ENCODE assay signal across 8 mouse cellular contexts in genomic region chr8:71633981-71634667, GRCm38 (mm10). TPM values are rescaled to one million over a fixed set of nuclear protein-coding genes. Genes with fewer than 3 reads are reported as not detected.
DNase-seq lines count a peak whose midpoint lies in the region; ATAC-seq and TF ChIP-seq lines count a peak whose summit lies in the region.

No protein-coding gene starts in this region.

- DNase-seq in cerebellum, postnatal 14 days: peak; percentile 50 to 65
- DNase-seq in cerebellum, postnatal 36 days: no peak
- DNase-seq in adrenal gland, postnatal 14 days: peak; percentile 83
- DNase-seq in forebrain, postnatal 0 days: peak; percentile 76
- DNase-seq in lung, adult 2 months: peak; percentile 63
- DNase-seq in right cerebral cortex, postnatal 4 days: no peak

- no peaks in the 10 kb centered on the region for H3K27me3 ChIP-seq in forebrain, postnatal 0 days (ENCODE audit: insufficient read depth, low read length)
- H3K27me3 ChIP-seq in intestine, postnatal 0 days (replicated peaks; ENCODE audit: control insufficient read depth, insufficient read depth, low read length): peaks cover 19% of the 10 kb centered on the region
- peaks cover 32% of the 10 kb centered on the region for H3K27me3 ChIP-seq in neural tube, embryonic 15.5 days (replicated peaks)

- H3K4me2 ChIP-seq in forebrain, postnatal 0 days (ENCODE audit: low read depth): no peak overlapping the region
- peak overlapping the region; percentile 49 for H3K4me2 ChIP-seq in intestine, postnatal 0 days (replicated peaks; ENCODE audit: low read depth)
- peak overlapping the region; percentile 40 for H3K4me2 ChIP-seq in neural tube, embryonic 15.5 days

- no peak overlapping the region for H3K27ac ChIP-seq in forebrain, postnatal 0 days (ENCODE audit: low read depth, low read length)
- H3K27ac ChIP-seq in intestine, postnatal 0 days (ENCODE audit: low read depth, low read length): no peak overlapping the region
- peak overlapping the region; percentile 23; the same call in 1 of the 2 replicates for H3K27ac ChIP-seq in neural tube, embryonic 15.5 days (replicated peaks)

- H3K4me1 ChIP-seq in forebrain, postnatal 0 days (ENCODE audit: insufficient read depth): peaks cover under 1% of the 10 kb centered on the region; the same call in 1 of the 2 replicates
- peaks cover 10% of the 10 kb centered on the region for H3K4me1 ChIP-seq in intestine, postnatal 0 days (replicated peaks; ENCODE audit: control insufficient read depth, insufficient read depth, low read length)
- peaks cover 6% of the 10 kb centered on the region; the same call in 1 of the 2 replicates for H3K4me1 ChIP-seq in lung, adult 2 months (ENCODE audit: control insufficient read depth, insufficient read depth, low read length)
- H3K4me1 ChIP-seq in neural tube, embryonic 15.5 days: peaks cover 20% of the 10 kb centered on the region

- no peaks in the 10 kb centered on the region for H3K9me3 ChIP-seq in forebrain, postnatal 0 days (ENCODE audit: low read length)
- no peaks in the 10 kb centered on the region for H3K9me3 ChIP-seq in intestine, postnatal 0 days (ENCODE audit: control insufficient read depth)
- no peaks in the 10 kb centered on the region for H3K9me3 ChIP-seq in neural tube, embryonic 15.5 days (replicated peaks)

- WGBS in forebrain, postnatal 0 days: 5% methylated on average over 26 of the region's 26 CpGs
- WGBS in intestine, postnatal 0 days: 2% methylated on average over 26 of the region's 26 CpGs
- 4% methylated on average over 26 of the region's 26 CpGs for WGBS in lung, adult 2 months
- WGBS in neural tube, embryonic 15.5 days: 5% methylated on average over 26 of the region's 26 CpGs

- ATAC-seq in forebrain, postnatal 0 days: peak; percentile 68
- ATAC-seq in intestine, postnatal 0 days: peak; percentile 25; the same call in 1 of the 2 replicates
- ATAC-seq in neural tube, embryonic 15.5 days (ENCODE audit: low FRiP score): 0 out of 2 replicates have a peak, but pooled peaks have one; percentile 22

- H3K36me3 ChIP-seq in forebrain, postnatal 0 days (ENCODE audit: insufficient read depth): peaks cover 45% of the 10 kb centered on the region
- H3K36me3 ChIP-seq in intestine, postnatal 0 days (ENCODE audit: control insufficient read depth, insufficient read depth): no peaks in the 10 kb centered on the region
- H3K36me3 ChIP-seq in neural tube, embryonic 15.5 days: peaks cover 38% of the 10 kb centered on the region

- no peak overlapping the region for H3K9ac ChIP-seq in forebrain, postnatal 0 days
- H3K9ac ChIP-seq in intestine, postnatal 0 days (ENCODE audit: low read depth, low read length): no peak overlapping the region
- 0 out of 2 replicates have a peak overlapping the region, but pooled peaks have one; percentile 20 for H3K9ac ChIP-seq in neural tube, embryonic 15.5 days (replicated peaks)

- H3K4me3 ChIP-seq in forebrain, postnatal 0 days (ENCODE audit: low read depth, low read length): no peak overlapping the region
- no peak overlapping the region for H3K4me3 ChIP-seq in intestine, postnatal 0 days (ENCODE audit: low read depth, low read length)
- H3K4me3 ChIP-seq in lung, adult 2 months (replicated peaks; ENCODE audit: extremely low read depth, low read depth, low read length): no peak overlapping the region
- H3K4me3 ChIP-seq in neural tube, embryonic 15.5 days (replicated peaks): no peak overlapping the region

- no peak for TF ChIP-seq POLR2A in lung, adult 2 months (IDR thresholded peaks at IDR 0.05; ENCODE audit: borderline replicate concordance, extremely low read depth, low read depth, low read length)

- no peak for TF ChIP-seq CTCF in forebrain, postnatal 0 days (IDR thresholded peaks at IDR 0.05; ENCODE audit: low read depth)
- TF ChIP-seq CTCF in intestine, postnatal 0 days (IDR thresholded peaks at IDR 0.05; ENCODE audit: low read depth): no peak
- TF ChIP-seq CTCF in lung, adult 2 months (IDR thresholded peaks at IDR 0.05; ENCODE audit: insufficient read depth, low read length): no peak

RNA-seq across cellular contexts. Expression of gene Colgalt1, which starts 23.3 kb away (rescaled TPM):
- total RNA-seq in adrenal gland, postnatal 14 days (2021): 60.0 and 62.0 TPM in 2 replicates
- total RNA-seq in forebrain, postnatal 0 days (2014; rRNA removed): 84.3 and 85.6 TPM in 2 replicates
- 58.4 and 59.6 TPM in 2 replicates for polyA plus RNA-seq in forebrain, postnatal 0 days (2015; fragmentation: Nextera tagmentation; extraction: Ambion mirVana)
- polyA plus RNA-seq in intestine, postnatal 0 days (2015; fragmentation: Nextera tagmentation; extraction: Ambion mirVana): 43.3 and 44.5 TPM in 2 replicates
- polyA plus RNA-seq in lung, adult 2 months (2012; rRNA removed): 172 and 200 TPM in 2 replicates
- 73.4 and 76.9 TPM in 2 replicates for polyA plus RNA-seq in neural tube, embryonic 15.5 days (2015; fragmentation: Nextera tagmentation; extraction: Ambion mirVana)

RNA-seq across cellular contexts. Expression of gene Fam129c, which starts 36.7 kb away (rescaled TPM):
- 2.6 and 6.2 TPM in 2 replicates for total RNA-seq in adrenal gland, postnatal 14 days (2021)
- 3.4 and 11.1 TPM in 2 replicates for total RNA-seq in forebrain, postnatal 0 days (2014; rRNA removed)
- polyA plus RNA-seq in forebrain, postnatal 0 days (2015; fragmentation: Nextera tagmentation; extraction: Ambion mirVana): 2.0 and 2.8 TPM in 2 replicates
- polyA plus RNA-seq in intestine, postnatal 0 days (2015; fragmentation: Nextera tagmentation; extraction: Ambion mirVana): 0.47 and 0.77 TPM in 2 replicates
- 4.8 and 5.4 TPM in 2 replicates for polyA plus RNA-seq in lung, adult 2 months (2012; rRNA removed)
- 8.4 and 10.2 TPM in 2 replicates for polyA plus RNA-seq in neural tube, embryonic 15.5 days (2015; fragmentation: Nextera tagmentation; extraction: Ambion mirVana)

RNA-seq across cellular contexts. Expression of gene Unc13a, which starts 37.4 kb away (rescaled TPM):
- total RNA-seq in adrenal gland, postnatal 14 days (2021): 7.2 and 7.7 TPM in 2 replicates
- 84.8 and 89.2 TPM in 2 replicates for total RNA-seq in forebrain, postnatal 0 days (2014; rRNA removed)
- polyA plus RNA-seq in forebrain, postnatal 0 days (2015; fragmentation: Nextera tagmentation; extraction: Ambion mirVana): 14.2 and 18.8 TPM in 2 replicates
- polyA plus RNA-seq in intestine, postnatal 0 days (2015; fragmentation: Nextera tagmentation; extraction: Ambion mirVana): 0.60 and 0.72 TPM in 2 replicates
- polyA plus RNA-seq in lung, adult 2 months (2012; rRNA removed): 0.25 and 0.32 TPM in 2 replicates
- 18.1 and 22.2 TPM in 2 replicates for polyA plus RNA-seq in neural tube, embryonic 15.5 days (2015; fragmentation: Nextera tagmentation; extraction: Ambion mirVana)

RNA-seq across cellular contexts. Expression of gene Jak3, which starts 42.0 kb away (rescaled TPM):
- total RNA-seq in adrenal gland, postnatal 14 days (2021): 17.4 and 21.4 TPM in 2 replicates
- total RNA-seq in forebrain, postnatal 0 days (2014; rRNA removed): 5.2 and 7.3 TPM in 2 replicates
- polyA plus RNA-seq in forebrain, postnatal 0 days (2015; fragmentation: Nextera tagmentation; extraction: Ambion mirVana): 2.8 and 4.4 TPM in 2 replicates
- 5.7 and 6.8 TPM in 2 replicates for polyA plus RNA-seq in intestine, postnatal 0 days (2015; fragmentation: Nextera tagmentation; extraction: Ambion mirVana)
- polyA plus RNA-seq in lung, adult 2 months (2012; rRNA removed): 56.6 and 72.7 TPM in 2 replicates
- 7.4 and 11.5 TPM in 2 replicates for polyA plus RNA-seq in neural tube, embryonic 15.5 days (2015; fragmentation: Nextera tagmentation; extraction: Ambion mirVana)

RNA-seq across cellular contexts. Expression of gene Pgls, which starts 42.1 kb away (rescaled TPM):
- 212 and 250 TPM in 2 replicates for total RNA-seq in adrenal gland, postnatal 14 days (2021)
- total RNA-seq in forebrain, postnatal 0 days (2014; rRNA removed): 248 and 264 TPM in 2 replicates
- 262 and 318 TPM in 2 replicates for polyA plus RNA-seq in forebrain, postnatal 0 days (2015; fragmentation: Nextera tagmentation; extraction: Ambion mirVana)
- 152 and 154 TPM in 2 replicates for polyA plus RNA-seq in intestine, postnatal 0 days (2015; fragmentation: Nextera tagmentation; extraction: Ambion mirVana)
- 140 TPM in 2 replicates for polyA plus RNA-seq in lung, adult 2 months (2012; rRNA removed)
- polyA plus RNA-seq in neural tube, embryonic 15.5 days (2015; fragmentation: Nextera tagmentation; extraction: Ambion mirVana): 223 and 232 TPM in 2 replicates

Comparison
In these comparisons a context has a peak if more than half of its experiments do, and no peak if none do; other contexts are left out.
1. DNase-seq: peak in cerebellum, postnatal 14 days (2 of 2), adrenal gland, postnatal 14 days (single experiment), forebrain, postnatal 0 days (single experiment) and lung, adult 2 months (single experiment); none in cerebellum, postnatal 36 days (0 of 2) and right cerebral cortex, postnatal 4 days (single experiment).
2. Peak in every context shown above with its lines, with median percentiles within 50 percentile points of each other: ATAC-seq.